Mouse (Mus musculus): Measurements from ENCODE around the gene Hdgf. TPM values are rescaled to one million over a fixed set of nuclear protein-coding genes. Genes with fewer than 3 reads are reported as not detected.

The Hdgf gene
- polyA plus RNA-seq, 1 experiment from 2014 or later = 503 TPM

GRCm38 (mm10) chr3:87959371-87959770, 53.2 kb downstream of the Hdgf start:
- DNase-seq (ENCODE audit: low read depth, low spot score) = no peak
- no peaks in the 10 kb centered on the region for H3K27me3 ChIP-seq
- no peak for ATAC-seq
- CTCF ChIA-PET = interaction anchor here (1.2 to 18.9 kb wide), 5 partner anchors 13 to 99 kb away, joined by 4 to 437 read pairs (median 42); partner anchors contain the start of gene Nes
- no peak for TF ChIP-seq CTCF (IDR thresholded peaks at IDR 0.05)
- in situ Hi-C loops (cut with MboI; ENCODE audit: low pct_unique_long_range_greater_than_20kb) = no loop called here
- POLR2A ChIA-PET = interaction anchor here (1.4 to 3.1 kb wide), 2 partner anchors 10 to 23 kb away, joined by 5 to 15 read pairs; no protein-coding TSS in a partner anchor

- no peak for TF ChIP-seq CTCF (IDR thresholded peaks at IDR 0.05)
- no peaks in the 10 kb centered on the region for H3K27me3 ChIP-seq
- in situ Hi-C loops (cut with MboI; ENCODE audit: low pct_unique_long_range_greater_than_20kb) = no loop called here
- ChIA-PET POLR2A (interaction anchor here (1.1 to 3.1 kb wide), 4 partner anchors 10 to 75 kb away, joined by 3 to 15 read pairs (median 4); partner anchors contain the start of gene Prcc), CTCF (interaction anchor here (0.6 to 18.9 kb wide), 19 partner anchors 8 to 191 kb away, joined by 3 to 437 read pairs (median 5); partner anchors contain the start of genes Crabp2, Nes and Prcc)
- no peak for DNase-seq (ENCODE audit: low read depth, low spot score)
- ATAC-seq = no peak
Observed at GRCm38 (mm10) chr3:87960191-87960585, 54.1 kb downstream of the Hdgf start.

DNA sequence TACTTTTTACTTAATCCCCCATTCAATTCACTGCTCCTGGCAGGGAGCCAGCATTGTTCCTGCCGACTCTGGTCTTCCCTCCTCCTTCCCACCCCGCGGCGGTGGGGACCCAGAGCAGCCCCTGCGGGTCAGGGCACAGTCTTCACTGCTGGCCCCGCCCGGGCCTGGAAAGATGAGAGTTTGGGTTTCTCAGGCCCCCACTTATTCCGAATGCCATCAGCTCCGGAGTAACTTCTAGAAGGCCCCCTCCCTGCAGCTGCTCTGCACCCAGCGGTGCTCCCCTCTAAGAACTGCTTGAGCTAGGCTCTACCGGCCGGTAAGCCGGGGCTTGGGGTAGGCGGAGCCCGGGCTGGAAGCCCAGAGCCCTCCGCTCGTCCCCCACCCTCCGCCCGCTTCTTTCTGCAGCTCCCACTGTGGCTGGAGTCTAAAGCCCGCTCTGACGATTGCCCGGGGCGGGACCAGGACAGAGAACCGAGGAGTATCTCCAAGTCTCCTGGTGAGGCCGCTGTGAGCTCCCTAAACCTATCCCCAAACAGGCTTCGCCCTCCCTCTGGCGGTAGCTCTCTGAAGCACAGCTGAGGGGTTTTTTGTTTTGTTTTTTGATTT, 54.6 kb downstream of the Hdgf start:
- ATAC-seq = peak; percentile 95
- in situ Hi-C loops (cut with MboI; ENCODE audit: low pct_unique_long_range_greater_than_20kb) = no loop called here
- no peaks in the 10 kb centered on the region for H3K27me3 ChIP-seq
- peak; percentile 95 for DNase-seq (ENCODE audit: low read depth, low spot score)
- TF ChIP-seq CTCF (IDR thresholded peaks at IDR 0.05) = no peak
- ChIA-PET CTCF (interaction anchor here (0.6 to 18.9 kb wide), 20 partner anchors 8 to 192 kb away, joined by 3 to 437 read pairs (median 4); partner anchors contain the start of genes Crabp2, Nes and Prcc), POLR2A (interaction anchor here (1.1 to 3.1 kb wide), 4 partner anchors 9 to 75 kb away, joined by 3 to 15 read pairs (median 4); partner anchors contain the start of gene Prcc)

Other genes with a start within 250 kb of the Hdgf start
- gene Lrrc71, start 157.7 kb upstream of the Hdgf start, polyA plus RNA-seq (2021) = 0.12 TPM
- not detected for gene Ntrk1, start 111.2 kb upstream of the Hdgf start, polyA plus RNA-seq (2021)
- 0.06 TPM for gene Insrr, start 109.4 kb upstream of the Hdgf start, polyA plus RNA-seq (2021)
- gene Pear1, start 82.0 kb upstream of the Hdgf start, polyA plus RNA-seq (2021) = 2.8 TPM
- not detected for gene Sh2d2a, start 59.6 kb upstream of the Hdgf start, polyA plus RNA-seq (2021)
- 72.2 TPM for gene Prcc, start 20.7 kb upstream of the Hdgf start, polyA plus RNA-seq (2021)
- gene Mrpl24, start 13.2 kb downstream of the Hdgf start, polyA plus RNA-seq (2021) = 166 TPM
- 38.5 TPM for gene Isg20l2, start 24.0 kb downstream of the Hdgf start, polyA plus RNA-seq (2021)
- 24.6 TPM for gene Rrnad1, start 24.4 kb downstream of the Hdgf start, polyA plus RNA-seq (2021)
- 0.59 TPM for gene Crabp2, start 42.3 kb downstream of the Hdgf start, polyA plus RNA-seq (2021)
- 45.0 TPM for gene Nes, start 64.8 kb downstream of the Hdgf start, polyA plus RNA-seq (2021)
- 0.28 TPM for gene Bcan, start 93.9 kb downstream of the Hdgf start, polyA plus RNA-seq (2021)
- 0.32 TPM for gene Hapln2, start 121.3 kb downstream of the Hdgf start, polyA plus RNA-seq (2021)
- gene Gpatch4, start 136.8 kb downstream of the Hdgf start, polyA plus RNA-seq (2021) = 32.8 TPM
- 198 TPM for gene Naxe, start 152.2 kb downstream of the Hdgf start, polyA plus RNA-seq (2021)
- gene Ttc24, start 172.0 kb downstream of the Hdgf start, polyA plus RNA-seq (2021) = not detected
- gene Iqgap3, start 175.7 kb downstream of the Hdgf start, polyA plus RNA-seq (2021) = 55.8 TPM
- 62.7 TPM for gene Mef2d, start 236.1 kb downstream of the Hdgf start, polyA plus RNA-seq (2021)